Mouse (Mus musculus) cerebellum, postnatal 4 days (tissue): Measurements from ENCODE around the gene Wdr1.
A peak's percentile ranks its signal among the peaks of the same experiment; 100 is the strongest.
"Not testable (repeated sequence)": the region's sequence is repeated elsewhere in the genome, so short reads cannot be mapped to it uniquely, and the experiment has no call there.

Experiments
- DNase-seq, 2 experiments: peaks; one replicate each; pipeline ENCODE4 v3.0.0; 2022; ENCODE audit warnings: low spot score in 2 of 2, mixed read lengths in 1 of 2

Wdr1 gene

DNA sequence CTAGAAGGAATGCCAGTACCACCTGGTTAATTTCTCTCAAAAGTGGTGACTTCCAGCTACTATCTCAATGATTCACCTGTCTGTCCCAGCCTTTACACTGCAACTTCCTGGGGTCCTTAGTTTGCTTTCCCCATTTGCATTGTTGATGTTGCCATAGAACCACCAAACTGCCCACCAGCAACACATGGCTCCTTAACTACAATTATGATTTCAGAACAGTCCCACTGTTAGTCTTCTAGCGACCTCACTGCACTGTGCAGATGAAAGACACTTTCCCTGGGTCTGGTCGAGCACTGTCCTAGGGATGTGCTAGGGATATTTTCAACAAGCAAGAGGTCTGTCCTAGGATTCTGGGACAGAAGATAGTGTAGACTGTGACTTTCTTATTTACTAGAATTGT is at the start of gene Wdr1:
Gene Wdr1 (minus strand): TSS at position 101 of the 400 bp plus-strand sequence.
- no peak for DNase-seq

DNA sequence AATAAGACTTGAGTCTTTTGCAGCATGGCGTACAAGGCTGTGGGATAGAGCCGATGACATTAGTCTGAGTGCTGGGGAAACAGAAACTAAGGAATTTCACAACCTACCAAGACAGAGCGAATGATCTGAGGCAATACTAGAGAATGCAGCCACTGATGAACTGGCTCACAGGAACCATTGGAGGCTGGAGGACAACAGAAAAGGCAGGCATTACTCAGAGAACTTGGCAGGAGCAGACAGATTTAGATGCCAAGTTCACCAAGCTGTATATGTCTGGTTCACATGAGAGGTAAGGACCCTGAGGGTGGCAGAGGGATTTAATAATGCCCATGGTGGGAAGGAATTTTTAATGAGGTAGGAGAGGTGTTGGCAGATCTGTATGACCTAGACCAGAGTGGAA is 48.1 kb upstream of the Wdr1 start:
- DNase-seq, result no peak

DNA sequence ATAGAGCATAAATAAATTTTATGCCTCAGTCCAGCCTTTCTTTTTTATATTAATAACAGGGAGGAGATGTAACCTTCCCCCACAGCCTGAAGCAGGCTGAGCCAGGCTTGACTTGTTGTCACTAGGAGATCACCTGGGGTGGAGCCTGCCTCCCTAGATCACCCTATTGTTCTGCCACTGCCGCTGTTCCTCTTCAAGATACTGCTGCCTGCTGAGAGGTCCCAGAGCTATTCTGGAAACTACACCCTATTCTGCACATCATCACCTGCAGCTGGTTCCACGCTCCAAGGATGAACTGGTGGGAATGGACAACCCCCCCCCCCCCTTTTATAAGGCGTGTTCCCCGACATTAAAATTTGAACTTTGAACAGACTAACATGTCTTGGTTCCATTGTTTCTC is 45.2 kb upstream of the Wdr1 start:
- not testable (repeated sequence) for DNase-seq

DNA sequence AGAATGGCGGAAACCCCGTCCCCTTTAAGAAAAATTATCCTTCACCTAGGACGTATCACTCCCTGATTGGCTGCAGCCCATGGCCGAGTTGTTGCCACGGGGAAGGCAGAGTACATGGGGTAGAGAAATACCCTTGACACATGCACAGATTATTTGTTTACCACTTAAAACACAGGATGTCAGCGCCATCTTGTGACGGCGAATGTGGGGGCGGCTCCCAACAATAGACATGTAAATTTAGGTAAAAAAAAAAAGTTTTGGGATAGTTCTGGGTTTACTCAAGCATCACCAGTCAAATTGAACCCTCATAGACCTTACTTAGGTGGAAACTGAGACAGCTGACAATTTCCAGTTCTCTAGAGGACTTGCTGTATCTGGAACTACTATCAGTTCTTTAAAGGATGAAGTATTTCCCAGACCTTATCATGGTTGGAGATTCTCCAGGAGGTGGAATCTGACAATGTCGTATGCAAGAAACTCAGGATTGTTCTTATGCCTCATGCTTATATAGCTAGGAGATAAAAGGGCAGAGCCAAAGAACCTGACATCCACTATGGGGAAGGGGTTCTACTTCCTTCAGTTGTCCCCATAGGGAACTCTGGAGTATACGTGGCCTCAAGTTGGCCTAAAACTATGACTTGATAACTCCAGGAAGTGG is 35.8 kb upstream of the Wdr1 start:
- no peak for DNase-seq

DNA sequence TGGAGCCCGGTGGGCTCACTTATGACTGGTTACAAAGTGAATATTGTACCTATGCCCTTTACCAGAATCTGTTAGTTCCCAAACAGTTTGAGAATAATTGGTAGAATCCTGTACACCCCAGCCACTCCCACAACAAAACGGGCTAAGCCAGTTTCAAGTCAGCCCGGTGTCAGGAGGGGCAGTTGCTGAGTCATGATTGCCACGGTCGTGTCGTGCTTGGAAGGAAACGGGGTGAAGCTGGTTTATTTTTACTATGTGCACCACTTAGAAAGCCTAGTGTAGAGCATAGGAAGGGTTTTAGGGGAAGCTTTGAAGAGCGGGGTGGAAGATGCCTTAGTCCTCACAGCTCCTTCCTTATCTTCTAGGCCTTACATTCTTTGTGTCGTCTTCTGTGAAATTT is 25.9 kb upstream of the Wdr1 start:
- DNase-seq, result no peak

DNA sequence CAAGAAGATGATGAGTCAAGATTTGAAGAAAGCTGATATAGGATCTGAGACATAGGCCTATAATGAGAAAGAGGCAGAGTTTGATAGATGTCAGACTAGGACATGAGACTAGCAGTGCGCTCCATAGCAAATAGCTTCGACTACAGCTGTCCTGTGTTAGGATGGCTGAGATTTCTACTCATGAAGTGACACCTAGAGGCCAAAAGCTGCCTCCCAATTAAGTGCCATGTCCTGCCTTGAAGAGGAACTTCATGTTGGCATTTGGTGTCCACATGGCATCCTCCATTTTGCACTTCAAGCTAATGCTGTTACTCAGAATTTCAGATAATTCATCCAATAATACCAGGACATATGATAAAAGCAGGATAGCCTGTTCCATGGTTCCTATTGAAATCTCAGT is 22.4 kb upstream of the Wdr1 start:
- DNase-seq, result no peak

DNA sequence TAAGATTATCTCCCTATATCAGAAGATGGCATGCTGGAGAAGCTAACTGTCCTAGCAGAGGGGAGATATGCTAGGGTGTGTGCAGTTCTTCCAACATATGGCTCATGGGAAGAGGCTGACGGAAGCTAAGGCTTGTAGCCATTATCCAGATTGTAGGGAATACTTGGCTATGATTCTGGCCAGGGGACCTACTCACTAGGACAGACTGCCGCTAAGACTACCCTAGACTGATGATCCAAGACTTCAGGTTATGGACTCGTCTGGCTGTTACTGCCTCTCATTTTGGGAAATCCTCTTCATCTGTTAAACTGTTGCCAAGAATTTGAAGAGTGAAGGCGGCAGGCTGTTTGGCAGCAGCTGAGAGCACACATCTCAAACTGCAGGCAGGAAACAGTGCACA is 20.0 kb upstream of the Wdr1 start:
- no peak for DNase-seq

DNA sequence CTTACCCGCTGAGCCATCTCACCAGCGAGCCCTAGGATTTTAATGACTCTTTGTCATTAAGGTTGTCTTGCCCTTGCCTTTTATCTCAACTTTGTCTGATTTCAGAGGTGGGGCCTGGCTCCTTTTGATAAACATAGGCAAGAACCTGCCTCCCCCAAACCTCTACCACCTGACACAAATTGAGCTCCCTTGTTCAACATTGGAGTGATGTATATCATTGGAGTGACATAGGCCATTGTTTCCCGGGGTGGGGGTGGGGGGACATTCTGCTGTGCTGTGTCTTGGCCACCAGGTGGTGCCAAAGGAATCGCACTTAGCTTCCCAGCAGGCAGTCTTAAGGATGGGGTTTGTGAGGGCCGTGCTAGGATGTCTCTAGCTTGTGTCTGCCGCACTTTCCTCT is 17.7 kb upstream of the Wdr1 start:
- DNase-seq, result peak in 1 of 2 experiments; percentile 30

DNA sequence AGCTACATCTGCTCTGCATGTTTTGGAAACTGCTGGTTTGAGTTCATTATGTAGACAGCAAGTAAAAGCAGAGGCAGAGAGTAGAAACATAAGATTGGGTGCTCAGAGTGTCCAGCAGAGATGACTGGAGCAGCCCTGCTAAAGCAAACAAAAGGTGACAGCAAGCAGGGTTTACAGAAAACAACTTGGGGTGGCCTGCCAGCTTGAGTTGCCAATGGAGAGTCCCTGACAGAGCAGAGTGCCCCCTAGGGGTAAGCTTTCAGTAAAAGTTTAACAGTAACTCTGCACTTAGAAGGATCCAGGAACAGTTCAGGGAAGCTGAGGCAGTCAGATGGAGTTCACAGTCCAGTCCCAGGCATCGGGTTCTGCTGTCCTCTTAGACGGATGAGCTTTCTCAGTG is 7.9 kb upstream of the Wdr1 start:
- no peak for DNase-seq

DNA sequence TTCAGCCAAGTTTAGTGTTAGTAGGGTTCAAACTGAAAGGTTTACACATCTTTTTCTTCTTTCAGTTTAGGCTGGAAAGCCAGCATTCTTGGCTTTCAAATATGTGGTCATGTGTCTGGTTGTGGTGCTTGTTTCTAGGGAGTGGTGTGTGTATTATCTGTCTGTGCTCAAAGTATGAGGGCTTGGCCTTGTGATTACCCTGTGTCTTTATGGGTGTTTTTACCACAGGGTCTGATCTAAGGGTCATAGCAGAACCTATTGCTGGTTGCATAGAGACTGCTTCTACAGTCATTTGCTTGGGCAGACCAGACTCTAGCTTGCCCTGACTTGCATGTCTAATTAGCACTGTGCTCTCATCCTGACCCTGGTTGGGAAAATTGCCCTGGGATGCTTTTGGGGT is 5.6 kb upstream of the Wdr1 start:
- DNase-seq, result no peak

DNA sequence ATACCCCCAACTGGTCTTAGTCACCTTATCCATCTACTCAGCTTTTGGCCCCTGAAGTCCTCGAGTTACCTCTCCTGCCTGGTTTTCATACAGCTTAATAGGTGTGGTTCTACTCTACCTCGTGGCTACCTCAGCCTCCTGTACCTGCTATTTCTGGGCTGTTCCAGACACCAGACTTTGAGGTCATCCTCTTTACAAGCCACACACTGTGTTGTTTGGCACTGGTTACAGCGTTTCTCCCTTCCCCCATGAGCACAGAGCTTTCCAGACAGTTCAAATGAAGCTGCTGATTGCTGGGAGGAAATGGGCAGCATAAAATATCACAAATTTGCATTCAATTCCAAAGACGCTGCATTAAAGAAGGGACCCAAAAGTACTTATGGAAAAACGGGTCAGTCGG is 1.8 kb upstream of the Wdr1 start:
- DNase-seq, result no peak

DNA sequence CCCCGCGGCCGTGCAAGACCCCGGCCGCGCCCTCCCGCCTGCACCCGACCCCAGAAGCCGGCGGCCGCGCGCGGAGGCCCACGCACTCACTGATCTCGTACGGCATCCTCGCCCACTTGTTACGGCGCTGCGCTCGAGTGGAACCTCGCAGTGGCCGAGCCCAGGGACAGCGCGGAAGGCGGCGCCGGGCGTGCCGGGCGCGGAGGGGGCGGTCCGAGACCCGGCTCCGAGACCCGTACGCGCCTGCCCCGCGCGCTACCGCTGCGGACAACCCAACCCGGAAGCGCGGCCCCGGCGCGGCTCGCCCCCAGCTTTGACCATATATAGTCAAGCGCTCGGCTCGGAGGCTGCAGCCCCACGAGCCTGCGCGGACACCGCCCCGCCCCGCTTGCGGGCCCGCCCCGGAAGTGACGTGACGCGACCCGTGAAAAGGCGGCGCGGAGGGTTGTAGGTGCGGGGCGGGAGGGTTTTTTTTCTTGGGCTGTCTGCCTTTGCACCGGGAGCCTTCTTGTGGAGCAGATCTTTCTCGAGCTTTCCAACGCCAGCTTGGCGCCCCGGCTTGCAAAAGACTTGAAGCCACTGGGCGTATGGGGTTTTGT is 1.5 kb downstream of the Wdr1 start:
- peak; percentile 97 to 99 for DNase-seq

DNA sequence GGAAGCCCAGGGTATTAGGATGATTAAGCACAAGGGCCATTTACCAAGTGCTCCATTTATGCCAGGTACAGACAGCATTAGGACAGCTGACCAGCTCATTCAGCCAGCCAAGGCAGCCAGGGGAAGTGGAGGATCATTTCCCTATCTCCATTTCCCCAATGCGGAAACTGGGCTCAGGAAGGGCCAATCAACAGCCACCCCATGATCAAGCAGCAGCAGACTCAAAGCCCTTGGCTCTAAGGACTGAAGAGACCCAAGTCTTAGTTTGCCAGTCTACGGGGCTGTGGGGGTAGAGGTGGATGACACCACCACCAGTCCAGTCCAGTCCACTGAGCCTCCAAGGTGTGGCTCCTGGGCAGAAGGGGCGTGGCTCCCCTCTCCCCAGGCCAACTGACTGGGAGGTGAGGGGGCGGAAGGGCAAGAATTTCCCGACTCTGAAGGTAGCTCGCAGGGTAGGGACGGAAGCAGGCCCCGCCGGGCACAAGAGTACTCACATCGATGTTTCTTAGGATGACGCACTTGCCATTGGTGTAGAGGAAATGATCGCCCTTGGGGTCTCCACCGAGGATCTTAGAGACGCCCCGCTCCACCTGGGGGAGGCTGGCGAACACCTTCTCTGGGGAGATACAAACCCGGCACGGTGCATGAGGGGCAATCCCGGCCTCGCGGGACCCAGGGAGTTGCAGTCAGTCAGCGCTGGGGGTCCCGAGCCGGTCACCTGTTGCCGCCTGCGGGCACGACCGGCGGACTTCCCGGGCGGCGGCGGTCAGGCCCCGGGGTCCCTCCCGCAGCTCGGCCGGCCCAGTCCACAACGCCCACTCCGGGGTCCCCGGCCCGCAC is 2.2 kb downstream of the Wdr1 start:
- DNase-seq, result peak in 1 of 2 experiments; percentile 44

DNA sequence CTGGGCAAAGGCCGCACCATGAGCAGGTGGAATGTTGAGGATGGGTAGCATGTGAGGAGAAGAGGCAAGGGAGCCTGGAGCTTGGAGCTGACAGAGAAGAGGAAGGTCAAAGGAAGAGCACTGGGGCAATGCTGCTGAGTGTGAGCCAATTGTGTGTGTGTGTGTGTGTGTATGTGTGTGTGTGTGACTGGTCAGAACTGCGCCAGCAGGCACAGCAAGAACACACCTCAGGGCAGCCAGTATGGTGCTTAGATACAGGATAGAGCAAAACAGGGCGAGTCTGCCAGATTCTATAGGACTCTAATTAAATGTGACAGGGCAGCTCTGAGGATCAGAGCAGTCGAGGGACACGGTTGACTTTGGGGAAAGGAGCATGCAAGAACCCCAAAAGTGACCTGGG is 4.2 kb downstream of the Wdr1 start:
- DNase-seq, result no peak

DNA sequence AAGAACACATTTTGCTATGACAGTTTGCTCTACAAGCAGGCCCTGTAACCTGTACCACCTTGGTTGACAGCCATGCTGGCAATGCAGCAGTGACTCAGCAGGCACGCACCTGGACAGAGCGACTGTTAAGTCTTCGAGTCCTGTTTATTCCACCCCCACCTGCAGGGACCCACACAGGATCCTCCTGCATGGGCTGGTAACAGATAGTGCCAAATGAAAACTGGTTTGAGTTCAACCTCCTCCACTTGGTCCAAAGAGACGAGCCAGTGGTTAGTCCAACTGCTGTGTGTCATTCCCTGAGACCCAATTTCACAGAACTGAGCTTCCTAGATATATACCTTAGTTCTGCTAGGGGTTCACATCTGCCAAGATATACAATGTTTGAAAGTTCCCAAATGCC is 5.2 kb downstream of the Wdr1 start:
- no peak for DNase-seq

DNA sequence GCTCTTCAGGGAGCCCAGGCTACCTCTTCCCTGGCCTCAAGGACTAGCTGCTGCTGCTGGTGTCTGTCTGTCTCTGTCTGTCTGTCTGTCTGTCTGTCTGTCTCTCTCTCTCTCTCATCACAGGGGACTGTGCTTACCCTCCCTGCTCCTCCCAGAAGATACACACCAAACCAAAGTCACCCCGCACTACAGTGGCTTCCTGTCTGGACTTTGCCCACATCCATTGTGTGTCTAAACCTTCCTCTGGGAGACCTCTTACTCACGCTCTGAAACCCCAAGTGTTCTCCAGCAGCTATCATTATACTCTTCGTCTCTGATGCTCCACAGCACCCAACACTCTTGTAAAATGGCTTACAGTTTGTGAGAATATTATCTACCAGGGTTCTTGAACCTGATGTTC is 6.6 kb downstream of the Wdr1 start:
- DNase-seq, result no peak

DNA sequence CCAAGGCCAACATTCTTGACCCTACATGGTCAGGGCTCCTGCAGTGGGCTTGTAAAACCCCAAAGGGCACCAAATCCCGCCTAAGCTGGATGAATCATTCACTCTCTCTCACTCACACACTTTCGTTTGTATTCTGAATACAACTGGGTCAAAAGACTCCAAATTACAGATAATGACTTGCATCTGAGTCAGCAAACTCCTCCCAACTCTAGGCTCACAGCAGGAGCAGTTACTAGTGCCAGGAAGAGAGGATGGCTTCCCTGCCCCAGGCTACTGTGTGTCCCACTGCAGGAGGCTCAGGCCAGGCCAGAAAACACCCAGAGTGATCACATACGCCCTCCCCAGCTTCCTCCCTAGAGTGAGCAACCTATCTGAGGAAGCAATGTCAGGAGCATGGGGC is 9.1 kb downstream of the Wdr1 start:
- DNase-seq, result no peak

DNA sequence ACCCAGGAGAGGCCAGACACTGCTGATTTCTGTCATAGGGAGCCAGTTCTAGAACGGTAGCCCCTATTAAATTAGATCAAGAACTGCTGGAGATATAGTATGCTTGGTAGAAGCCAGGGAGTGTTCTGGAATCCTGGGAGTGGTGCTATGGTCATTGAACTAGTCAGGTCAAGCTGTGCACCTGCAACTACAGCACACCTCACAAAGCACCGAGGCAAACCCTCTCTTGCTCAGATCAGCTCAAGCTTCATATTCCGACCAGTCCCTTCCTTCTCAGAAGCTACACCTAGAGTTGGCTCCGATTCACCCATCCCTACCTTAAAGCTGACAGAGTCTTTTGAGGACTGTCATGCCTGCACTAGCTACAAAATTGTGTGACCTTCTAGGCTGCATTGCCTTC is 9.5 kb downstream of the Wdr1 start:
- DNase-seq, result no peak

DNA sequence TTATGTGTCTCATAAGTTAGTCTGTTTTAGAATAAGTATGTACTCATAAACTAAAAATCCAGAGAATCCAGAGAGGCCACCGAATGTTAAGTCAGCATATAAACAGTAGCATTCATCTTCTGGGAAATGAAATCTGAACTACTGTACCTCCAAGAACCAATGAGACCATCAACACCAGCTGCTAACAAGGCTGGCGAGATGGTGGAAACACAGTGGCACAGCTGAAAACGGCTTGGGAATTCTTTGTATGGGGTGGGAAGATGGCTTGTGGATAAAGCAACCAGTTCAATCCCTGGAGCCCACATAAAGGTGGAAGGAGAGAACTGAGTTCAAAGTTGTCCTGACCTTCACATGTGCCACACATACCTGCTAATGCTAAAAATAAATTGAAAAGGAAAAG is 10.4 kb downstream of the Wdr1 start:
- DNase-seq, result no peak

DNA sequence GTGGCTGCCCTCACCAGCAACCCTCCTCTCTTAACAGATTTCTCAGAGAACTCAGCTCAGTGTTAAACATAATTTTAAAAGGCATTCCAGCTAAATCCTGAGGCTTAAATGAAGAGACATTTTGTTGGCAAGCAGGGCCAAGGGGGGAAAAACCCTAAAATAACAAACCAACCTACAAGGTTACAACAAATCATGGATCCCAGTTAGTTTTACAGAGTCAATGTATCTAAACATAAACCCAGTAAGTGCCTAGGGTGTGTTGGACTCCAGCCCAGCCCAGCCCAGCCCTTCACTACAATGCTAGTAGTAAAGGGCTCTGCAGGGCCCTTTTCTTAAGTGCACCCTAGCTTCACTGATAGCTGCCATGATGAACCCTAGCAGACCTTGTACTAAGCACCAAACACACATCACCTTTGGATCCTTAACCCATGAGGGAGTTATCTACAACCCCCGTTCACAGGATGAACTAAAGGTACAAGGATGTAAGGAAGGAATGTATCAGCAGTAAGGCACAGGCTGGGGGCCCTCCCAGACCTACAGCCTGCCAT is 12.7 kb downstream of the Wdr1 start:
- no peak for DNase-seq

DNA sequence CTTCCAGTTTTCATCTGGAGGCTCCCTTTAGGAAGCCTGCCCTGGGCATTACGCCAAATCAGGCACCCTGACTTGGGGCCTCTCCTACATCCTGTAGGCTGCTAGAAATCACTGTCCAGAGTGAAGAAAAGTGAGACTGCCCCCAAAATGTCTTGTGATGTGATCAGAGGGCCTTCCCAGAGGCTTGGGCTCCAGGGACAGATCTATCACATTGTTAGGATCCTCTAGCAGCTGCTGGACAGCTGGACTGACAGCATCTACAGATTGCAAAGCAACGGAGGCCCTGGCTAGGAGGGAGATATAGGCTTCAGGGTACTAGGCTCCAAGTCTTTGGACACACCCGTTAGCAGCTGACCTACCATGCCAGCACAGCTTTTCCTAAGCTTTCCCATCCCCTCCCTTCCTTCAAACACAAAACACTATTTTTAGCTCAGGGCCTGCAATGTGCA is 13.5 kb downstream of the Wdr1 start:
- no peak for DNase-seq

DNA sequence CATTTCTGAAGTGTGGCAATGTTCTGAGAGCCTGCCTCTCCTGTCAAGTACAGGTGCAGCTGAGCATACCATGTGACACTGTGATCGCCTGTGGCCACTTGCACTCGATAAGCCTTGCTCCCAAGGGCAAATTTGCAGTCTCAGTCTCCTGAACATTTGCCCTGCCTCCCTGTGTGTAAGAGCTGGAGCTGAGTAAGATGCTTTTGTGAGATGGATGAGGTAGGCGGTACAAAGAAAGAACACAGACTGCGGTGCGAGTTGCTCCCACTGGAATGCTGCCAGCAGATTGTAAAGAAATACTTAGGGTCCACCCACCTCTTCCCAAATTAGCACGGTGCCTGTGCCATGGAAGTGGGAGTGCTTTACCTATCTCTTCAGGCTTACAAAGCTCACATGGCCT is 15.6 kb downstream of the Wdr1 start:
- DNase-seq, result no peak
